Mouse (Mus musculus): Measurements from ENCODE around the gene Pla2g4a. TPM values are rescaled to one million over a fixed set of nuclear protein-coding genes. Genes with fewer than 3 reads are reported as not detected.

The Pla2g4a gene
- polyA plus RNA-seq, 1 experiment: 3.0 TPM

Other genes with a start within 250 kb of the Pla2g4a start
- 0.86 and 1.7 TPM in 2 replicates for gene Ptgs2, start 138.7 kb upstream of the Pla2g4a start, polyA plus RNA-seq (2012; rRNA removed)